Mouse (Mus musculus) T-cell, adult 66 days (primary cell): ENCODE measurements around the gene Slc16a14. TPM values are rescaled to one million over a fixed set of nuclear protein-coding genes. Genes with fewer than 3 reads are reported as not detected.

Experiments used
- total RNA-seq, 2 experiments: library from RNA; stranded (reverse); gene quantifications; 3 replicates in 1 of 2; 4 replicates in 1 of 2; pipeline ENCODE4 v1.2.4; 2023

Slc16a14 gene
- not detected for total RNA-seq

DNA sequence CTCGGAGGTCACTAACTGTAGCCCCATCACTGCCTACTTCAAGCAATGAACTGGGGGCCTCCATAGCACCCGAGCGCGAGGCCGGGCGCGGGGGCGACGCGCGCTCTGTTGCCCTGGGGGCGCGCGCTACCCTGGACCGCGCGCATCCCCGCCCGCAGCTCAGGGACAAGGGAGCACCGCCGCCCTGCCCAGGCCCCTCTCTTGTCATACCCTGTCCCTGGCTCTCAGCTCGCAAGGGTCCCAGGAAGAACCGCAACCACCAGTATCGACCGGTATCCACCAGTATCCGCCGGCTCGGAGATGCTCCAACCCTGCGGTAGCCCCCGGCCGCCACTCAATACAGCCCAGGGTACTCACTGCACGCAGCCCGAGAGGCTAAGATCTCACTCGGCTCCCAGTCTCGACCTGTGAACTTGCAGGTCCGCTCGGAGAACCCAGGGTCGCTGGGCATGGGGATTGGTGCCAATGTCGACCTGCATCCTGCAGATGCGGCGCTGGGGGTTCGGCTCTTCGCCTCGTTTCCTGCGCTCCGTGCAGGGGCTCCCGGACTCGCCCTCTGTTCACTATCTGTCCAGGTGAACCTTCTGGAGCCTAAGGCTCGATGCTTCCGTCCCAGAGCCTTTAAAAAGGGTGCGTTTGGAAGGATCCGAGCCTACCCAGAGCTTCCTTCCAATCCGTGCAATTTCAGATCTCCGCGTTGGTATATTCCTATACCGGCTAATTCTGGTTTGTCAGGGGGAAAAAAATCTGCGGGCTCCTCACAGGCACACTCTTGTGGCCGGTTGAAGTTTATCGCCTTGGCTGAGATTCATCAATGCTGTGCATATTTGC, at the start of gene Slc16a14:
Gene Slc16a14, minus strand, starts transcription at position 632 of the 831 bp plus-strand sequence.

Other genes starting within 250 kb of the Slc16a14 start
- gene Dner, start 238.9 kb downstream of the Slc16a14 start, total RNA-seq, result not detected
- gene Fbxo36, start 95.3 kb downstream of the Slc16a14 start, total RNA-seq, result not detected
- 100 to 1,000 TPM; 371 to 375 TPM for gene Trip12, start 94.6 kb downstream of the Slc16a14 start, total RNA-seq
- gene Gm10553, start 165.0 kb upstream of the Slc16a14 start, total RNA-seq, result not detected
- 1 to 10 TPM; 2.5 to 7.2 TPM for gene A530032D15Rik, start 174.7 kb upstream of the Slc16a14 start, total RNA-seq